ENCODE assay signal across 26 mouse cellular contexts in genomic region chr16:87188737-87189136, GRCm38 (mm10).
"Had no signal": no experiment of that assay in that cellular context is flagged by ENCODE, and none has a peak within 500 bp of the region (broad histone marks: within the 10 kb centered on the region; RNA-seq: fewer than 3 reads in every experiment).

No protein-coding gene starts in this region.

- H3K9me3 ChIP-seq: heart, embryonic 10.5 days; heart, embryonic 12.5 days; hindbrain, embryonic 10.5 days; hindbrain, embryonic 12.5 days; intestine, embryonic 15.5 days; limb, embryonic 10.5 days; limb, embryonic 12.5 days had no signal

- H3K27ac ChIP-seq: heart, adult 2 months; heart, embryonic 10.5 days; hindbrain, embryonic 10.5 days; hindbrain, embryonic 12.5 days; hindbrain, embryonic 14.5 days; intestine, embryonic 15.5 days; layer of hippocampus, adult 2 months; left cerebral cortex, adult 2 months; limb, embryonic 10.5 days; limb, embryonic 12.5 days had no signal

- H3K9ac ChIP-seq: heart, embryonic 12.5 days; hindbrain, embryonic 12.5 days; hindbrain, embryonic 14.5 days; intestine, embryonic 15.5 days; limb, embryonic 12.5 days had no signal

- H3K36me3 ChIP-seq: heart, embryonic 10.5 days; heart, embryonic 12.5 days; hindbrain, embryonic 10.5 days; hindbrain, embryonic 12.5 days; intestine, embryonic 15.5 days; limb, embryonic 10.5 days; limb, embryonic 12.5 days had no signal

- ATAC-seq: hindbrain, embryonic 16.5 days; inflammation-experienced regulatory T-cells, adult 6 months; intestine, embryonic 15.5 days; intestine, postnatal 0 days had no signal

- DNase-seq: gastrocnemius, postnatal 14 days; gastrocnemius, postnatal 36 days; heart, adult 11 months; heart, adult 2 months; heart, postnatal 10 days; heart, postnatal 4 days; kidney, adult 18-20 months; kidney, adult 8-10 months; kidney, postnatal 10 days; kidney, postnatal 25 days; kidney, postnatal 4 days; liver had no signal

- H3K27me3 ChIP-seq: heart, embryonic 12.5 days; hindbrain, embryonic 12.5 days; intestine, embryonic 15.5 days; limb, embryonic 12.5 days had no signal

- H3K4me3 ChIP-seq: heart, adult 2 months; heart, embryonic 10.5 days; heart, embryonic 12.5 days; hindbrain, embryonic 10.5 days; hindbrain, embryonic 12.5 days; intestine, embryonic 15.5 days; layer of hippocampus, adult 2 months; left cerebral cortex, adult 2 months; limb, embryonic 10.5 days; limb, embryonic 12.5 days had no signal

- H3K4me1 ChIP-seq: heart, embryonic 10.5 days; heart, embryonic 12.5 days; hindbrain, embryonic 10.5 days; hindbrain, embryonic 12.5 days; intestine, embryonic 15.5 days; limb, embryonic 10.5 days; limb, embryonic 12.5 days had no signal

- H3K4me2 ChIP-seq: heart, embryonic 12.5 days; hindbrain, embryonic 12.5 days; hindbrain, embryonic 14.5 days; intestine, embryonic 15.5 days; limb, embryonic 12.5 days; liver, embryonic 11.5 days had no signal
